8 mouse cellular contexts compared by ENCODE assay signal in genomic region chr10:117455595-117456302, GRCm38 (mm10).
DNase-seq lines count a peak whose midpoint lies in the region; ATAC-seq and TF ChIP-seq lines count a peak whose summit lies in the region.

No protein-coding gene starts in this region.

- H3K27me3 ChIP-seq in liver, adult 2 months (ENCODE audit: control insufficient read depth, insufficient read depth, low read length): no peaks in the 10 kb centered on the region

- peak overlapping the region; percentile 9; the same call in 1 of the 2 replicates for H3K9ac ChIP-seq in liver, adult 2 months (ENCODE audit: low read depth, low read length)

- no peak for TF ChIP-seq POLR2A in liver, adult 2 months (IDR thresholded peaks at IDR 0.05; ENCODE audit: extremely low read depth, insufficient read depth, low read length)

- no peaks in the 10 kb centered on the region for H3K79me2 ChIP-seq in liver, adult 2 months (ENCODE audit: control insufficient read depth, insufficient read depth, low read length)

- peaks cover 14% of the 10 kb centered on the region for H3K4me1 ChIP-seq in liver, adult 2 months (ENCODE audit: control insufficient read depth, insufficient read depth, low read length)

- ATAC-seq in common myeloid progenitor, adult 5-6 weeks (replicated peaks; ENCODE audit: low read depth, poor library complexity, severe bottlenecking): peak; percentile 52

- WGBS in liver, adult 2 months: 21% methylated on average over 9 of the region's 9 CpGs

- H3K36me3 ChIP-seq in liver, adult 2 months (ENCODE audit: control insufficient read depth, insufficient read depth, low read length): no peaks in the 10 kb centered on the region

- DNase-seq in layer of hippocampus, postnatal 10 days (ENCODE audit: low spot score in 2 of 2): peak; percentile 60 to 67
- DNase-seq in layer of hippocampus, adult 9-11 months: no peak
- peak; percentile 78 for DNase-seq in MN1 (ENCODE audit: low spot score)
- DNase-seq in induced T-regulatory cell, adult 2 months (ENCODE audit: low read depth): peak; percentile 82
- DNase-seq in liver, adult 2 months (ENCODE audit: extremely low read depth, low read depth, low spot score): peak; percentile 97
- DNase-seq in naive thymus-derived CD4-positive, alpha-beta T cell, adult 2 months (ENCODE audit: low read depth): peak; percentile 76
- peak; percentile 44 to 46 for DNase-seq in urinary bladder, postnatal 36 days (ENCODE audit: low spot score in 2 of 2)

- TF ChIP-seq CTCF in liver, adult 2 months (IDR thresholded peaks at IDR 0.05; ENCODE audit: low read depth, low read length): peak; percentile 31

- peak overlapping the region; percentile 95 for H3K27ac ChIP-seq in liver, adult 2 months (replicated peaks; ENCODE audit: insufficient read depth, low read depth, low read length)

- H3K4me3 ChIP-seq in liver, adult 2 months (ENCODE audit: insufficient read depth, low read depth, low read length): no peak overlapping the region
